Mouse (Mus musculus) lung, postnatal 0 days (tissue): ENCODE results near the gene Gm5868. TPM values are rescaled to one million over a fixed set of nuclear protein-coding genes. Genes with fewer than 3 reads are reported as not detected.
"Not testable (repeated sequence)": the region's sequence is repeated elsewhere in the genome, so short reads cannot be mapped to it uniquely, and the experiment has no call there.

Experiments
- ATAC-seq: fragments of 200-750 bp; cut with Nextera tagmentation; 2 replicates; pipeline ENCODE4 v1.8.0; 2017; ENCODE audit warnings: moderate library complexity
- DNase-seq: peaks from one replicate; pipeline ENCODE4 v3.0.0-alpha.2; 2016; ENCODE audit warnings: low spot score
- H3K27ac ChIP-seq: fragments of 300-500 bp; sonication (generic); 2 replicates; pipeline ENCODE4 v1.5.1; 2014; ENCODE audit warnings: antibody characterized with exemption, mild to moderate bottlenecking, low read length, mixed read lengths
- H3K27me3 ChIP-seq: fragments of 300-500 bp; sonication (generic); replicated peaks from 2 replicates; pipeline ENCODE4 v1.6.1; 2014; ENCODE audit warnings: low read length, mixed read lengths; ENCODE audit not compliant: insufficient read depth
- H3K36me3 ChIP-seq: fragments of 300-500 bp; sonication (generic); 2 replicates; pipeline ENCODE4 v1.6.1; 2014; ENCODE audit warnings: low read length, mixed read lengths; ENCODE audit not compliant: insufficient read depth
- H3K4me1 ChIP-seq: fragments of 300-500 bp; sonication (generic); 2 replicates; pipeline ENCODE4 v1.6.1; 2014; ENCODE audit warnings: antibody characterized with exemption, low read depth, low read length, mixed read lengths; ENCODE audit not compliant: insufficient read depth
- H3K4me2 ChIP-seq: fragments of 300-500 bp; sonication (generic); replicated peaks from 2 replicates; pipeline ENCODE4 v1.6.1; 2014; ENCODE audit warnings: low read depth, mild to moderate bottlenecking, low read length, moderate library complexity, mixed read lengths
- H3K4me3 ChIP-seq: fragments of 300-500 bp; sonication (generic); 2 replicates; pipeline ENCODE4 v1.5.1; 2014; ENCODE audit warnings: low read depth, low read length
- H3K9ac ChIP-seq: fragments of 300-500 bp; sonication (generic); replicated peaks from 2 replicates; pipeline ENCODE4 v1.6.1; 2014; ENCODE audit warnings: low read depth, mild to moderate bottlenecking
- H3K9me3 ChIP-seq: fragments of 300-500 bp; sonication (generic); 2 replicates; pipeline ENCODE4 v1.6.1; 2016; ENCODE audit warnings: low read length, mixed read lengths
- CTCF ChIP-seq: IDR thresholded peaks from 2 replicates; pipeline ENCODE4 v1.5.1; 2016; ENCODE audit warnings: antibody characterized with exemption, mild to moderate bottlenecking
- EP300 ChIP-seq: IDR thresholded peaks from 2 replicates; pipeline ENCODE4 v1.6.1; 2016; ENCODE audit warnings: antibody characterized with exemption, mild to moderate bottlenecking, control low read depth
- WGBS: fragments of 180-500 bp; shearing (Covaris S2); extraction: QIAGEN DNeasy Blood & Tissue Kit; methylation state at CpG from one replicate; pipeline ENCODE4 v1.1.7; 2014; 5-methylcytosine and 5-hydroxymethylcytosine counted together
- polyA plus RNA-seq: library from polyadenylated mRNA; unstranded; fragments of >200 nt; fragmentation: Nextera tagmentation; extraction: Ambion mirVana; gene quantifications from 2 replicates; pipeline ENCODE4 v1.2.1, GENCODE M21; 2015

The Gm5868 gene
- polyA plus RNA-seq, 1 experiment from 2014 or later, result not detected

DNA sequence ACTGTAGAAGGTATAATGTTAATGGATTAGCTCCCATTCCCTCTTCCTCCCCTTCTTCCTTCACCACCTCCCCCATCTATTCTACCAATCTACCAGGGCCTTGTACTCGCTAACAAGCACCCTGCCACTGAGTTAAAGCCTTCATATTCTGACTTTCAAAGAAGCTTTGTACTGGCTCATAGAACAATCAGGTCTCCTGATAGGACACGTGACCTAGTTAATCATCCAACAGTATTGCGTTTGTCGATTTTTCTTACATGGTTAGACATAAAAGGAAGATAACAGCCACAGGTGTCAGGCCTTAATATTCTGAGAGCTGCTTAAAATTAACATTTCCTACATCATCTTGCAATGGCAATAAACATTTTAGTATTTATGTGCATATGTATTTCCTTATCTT, 15.8 kb upstream of the Gm5868 start:
- H3K27ac ChIP-seq, result no peak overlapping the region

DNA sequence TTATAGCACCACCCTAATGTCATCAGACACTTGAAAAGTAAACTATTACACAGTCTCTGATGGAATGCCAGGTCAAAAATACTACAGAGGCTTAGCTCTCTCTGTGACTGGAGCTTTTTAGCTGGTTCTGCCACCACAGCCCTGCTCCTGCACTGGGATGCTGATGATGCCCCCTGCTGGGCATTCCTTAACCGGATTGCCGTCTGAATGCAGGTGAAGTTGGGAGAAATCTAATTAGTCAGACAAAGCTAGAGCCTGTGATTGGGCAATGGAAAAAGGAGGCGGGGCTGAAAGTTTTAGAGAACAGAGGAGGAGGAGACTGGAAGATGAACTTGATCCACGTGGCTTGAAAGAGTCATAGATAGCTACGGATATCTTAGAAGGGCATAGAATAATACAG, 13.7 kb upstream of the Gm5868 start:
- Histone ChIP-seq H3K9ac (no peak overlapping the region), H3K36me3 (no peaks in the 10 kb centered on the region), H3K27me3 (no peaks in the 10 kb centered on the region), H3K4me3 (no peak overlapping the region), H3K4me1 (no peaks in the 10 kb centered on the region), H3K27ac (no peak overlapping the region), H3K4me2 (no peak overlapping the region), H3K9me3 (no peaks in the 10 kb centered on the region)
- 12% methylated on average over 5 of the region's 5 CpGs for WGBS
- DNase-seq, result peak; percentile 63
- peak; percentile 68 for TF ChIP-seq CTCF
- no peak for TF ChIP-seq EP300
- ATAC-seq, result peak; percentile 44

More for the DNA sequence above, 15.8 kb upstream of the Gm5868 start:
- Histone ChIP-seq H3K4me1 (no peaks in the 10 kb centered on the region), H3K9ac (no peak overlapping the region), H3K27me3 (no peaks in the 10 kb centered on the region), H3K36me3 (no peaks in the 10 kb centered on the region), H3K4me2 (no peak overlapping the region), H3K9me3 (no peaks in the 10 kb centered on the region), H3K4me3 (no peak overlapping the region)
- TF ChIP-seq CTCF, result no peak
- no peak for TF ChIP-seq EP300
- no peak for ATAC-seq
- no peak for DNase-seq
- 80% methylated on average over 4 of the region's 4 CpGs for WGBS

DNA sequence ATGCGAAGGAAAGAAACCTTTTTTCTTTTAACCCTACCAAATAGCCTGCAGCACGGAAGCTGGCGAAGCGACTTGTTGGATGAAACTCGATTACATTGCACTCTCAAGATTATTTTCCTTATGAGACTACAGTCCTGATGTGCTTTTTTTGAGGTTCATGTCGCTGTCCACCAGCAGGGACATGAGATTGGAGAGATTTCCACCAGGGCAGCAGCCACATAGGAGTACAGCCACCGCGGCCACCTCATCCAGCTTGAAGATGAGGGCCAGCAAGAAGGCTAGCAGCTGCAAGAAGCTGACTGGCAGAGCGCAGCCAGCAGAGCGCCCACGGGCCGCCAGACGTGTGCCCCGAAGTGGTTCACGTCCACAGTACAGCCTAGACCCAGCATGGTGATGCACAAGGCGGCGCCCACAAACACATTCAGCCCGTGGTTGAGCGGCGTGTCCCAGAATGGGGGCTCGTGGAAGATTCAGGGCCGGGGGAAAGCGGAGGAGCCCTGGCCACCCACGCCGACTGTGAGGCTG, 622 bp downstream of the Gm5868 start:
- 44% methylated on average over 25 of the region's 25 CpGs for WGBS
- not testable (repeated sequence) for H3K4me1 ChIP-seq, H3K27me3 ChIP-seq, H3K27ac ChIP-seq, H3K9me3 ChIP-seq, H3K9ac ChIP-seq, DNase-seq, H3K36me3 ChIP-seq
- H3K4me2 ChIP-seq, result peak overlapping the region; percentile 59
- 0 out of 2 replicates have a peak, but pooled peaks have one; percentile 12 for ATAC-seq
- H3K4me3 ChIP-seq, result peak overlapping the region; percentile 31

DNA sequence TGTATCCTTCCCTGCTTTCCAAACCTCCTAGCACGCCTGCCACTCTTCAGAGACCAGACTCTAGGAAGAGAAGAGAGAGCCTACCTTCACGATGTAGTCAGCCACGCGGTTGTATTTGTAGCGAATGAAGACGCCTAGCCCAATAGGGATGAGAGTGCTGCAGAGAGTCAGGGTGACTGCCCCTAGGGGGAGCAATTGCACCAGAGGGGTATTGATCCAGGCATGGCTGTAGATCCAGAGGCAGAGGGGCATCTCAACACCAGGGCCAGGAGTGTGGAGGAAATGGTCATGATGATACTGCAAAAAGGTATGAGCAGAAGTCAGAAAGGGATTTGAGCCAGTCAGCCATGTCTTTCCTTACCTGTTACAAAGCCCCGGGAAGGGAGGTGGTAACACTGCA, 1.2 kb downstream of the Gm5868 start:
- H3K27ac ChIP-seq, H3K4me3 ChIP-seq, H3K27me3 ChIP-seq, H3K9me3 ChIP-seq, H3K9ac ChIP-seq, ATAC-seq, H3K36me3 ChIP-seq, H3K4me2 ChIP-seq, DNase-seq, H3K4me1 ChIP-seq: not testable (repeated sequence)
- 55% methylated on average over 7 of the region's 7 CpGs for WGBS
- peak; percentile 51 for TF ChIP-seq CTCF

DNA sequence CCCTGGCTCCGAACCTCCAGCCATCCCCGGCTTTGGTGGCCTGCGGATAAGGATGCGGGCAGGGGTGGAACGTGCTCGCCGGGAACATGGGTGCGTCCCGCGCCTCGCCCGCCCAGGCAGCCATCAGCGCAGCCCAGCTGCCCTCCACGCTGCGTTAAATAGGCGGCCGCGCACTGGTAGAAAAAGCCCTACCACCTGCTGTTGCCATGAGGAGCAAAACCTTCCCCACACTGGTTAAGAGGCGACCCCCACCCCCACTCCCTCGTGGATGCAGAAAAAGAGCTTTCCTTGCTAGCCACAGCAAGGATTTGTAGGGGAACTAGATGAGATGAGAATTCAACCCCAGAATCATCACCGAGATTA, 6.4 kb downstream of the Gm5868 start, which contains the start of gene Zar1:
Gene Zar1 (minus strand): TSS at position 285 of the 363 bp plus-strand sequence.
- ATAC-seq, H3K27me3 ChIP-seq, H3K9me3 ChIP-seq, H3K4me1 ChIP-seq, H3K36me3 ChIP-seq, H3K27ac ChIP-seq, DNase-seq, H3K9ac ChIP-seq: not testable (repeated sequence)
- Histone ChIP-seq H3K4me3 (peak within 1 kb of the TSS; percentile 28), H3K4me2 (peak within 1 kb of the TSS; percentile 64)
- 8% methylated on average over 14 of the region's 21 CpGs for WGBS

DNA sequence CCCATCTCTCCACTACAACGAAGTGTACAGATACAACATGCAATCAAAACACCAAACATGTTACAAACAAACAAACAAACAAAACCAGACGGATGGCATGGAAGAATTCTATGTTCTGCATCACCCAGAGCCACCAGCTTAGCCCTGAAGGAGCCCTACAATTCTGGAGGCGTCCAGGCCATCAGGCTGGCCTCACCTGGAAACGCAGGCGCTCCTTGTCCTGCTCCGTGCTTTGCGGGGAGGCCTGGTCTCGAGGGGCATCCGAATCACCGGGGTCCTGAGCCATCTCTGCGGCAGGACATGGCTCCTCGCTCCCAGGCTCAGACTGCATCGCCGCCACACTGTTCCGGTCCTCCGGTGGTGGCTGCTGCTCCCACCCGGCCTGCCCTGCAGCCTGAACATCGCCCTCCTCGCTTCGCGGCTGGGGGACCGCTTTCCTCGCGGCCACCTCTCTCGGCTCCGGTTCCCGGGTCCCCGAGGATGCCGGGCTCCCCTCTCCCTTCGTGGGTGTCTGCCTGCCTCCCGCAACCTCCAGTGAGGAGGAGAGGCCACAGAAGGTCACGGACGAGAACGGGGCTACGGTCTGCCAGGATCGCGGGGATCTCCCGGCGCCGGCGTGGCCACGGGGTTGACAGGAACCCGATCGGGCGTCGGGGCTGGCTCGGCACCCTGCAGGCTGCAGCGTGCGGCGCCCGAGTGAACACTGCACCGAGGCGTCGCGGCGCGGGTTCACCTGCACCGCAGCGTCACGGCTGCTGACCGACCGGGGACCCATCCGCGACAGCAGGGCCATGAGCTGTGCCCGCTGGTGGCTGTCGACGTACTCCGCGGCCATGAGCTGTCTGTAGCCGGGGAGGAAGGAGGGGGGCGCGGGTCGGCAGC, 7.0 kb downstream of the Gm5868 start:
- 4% methylated on average over 51 of the region's 73 CpGs for WGBS
- ATAC-seq, result peak; percentile 55
- not testable (repeated sequence) for DNase-seq

DNA sequence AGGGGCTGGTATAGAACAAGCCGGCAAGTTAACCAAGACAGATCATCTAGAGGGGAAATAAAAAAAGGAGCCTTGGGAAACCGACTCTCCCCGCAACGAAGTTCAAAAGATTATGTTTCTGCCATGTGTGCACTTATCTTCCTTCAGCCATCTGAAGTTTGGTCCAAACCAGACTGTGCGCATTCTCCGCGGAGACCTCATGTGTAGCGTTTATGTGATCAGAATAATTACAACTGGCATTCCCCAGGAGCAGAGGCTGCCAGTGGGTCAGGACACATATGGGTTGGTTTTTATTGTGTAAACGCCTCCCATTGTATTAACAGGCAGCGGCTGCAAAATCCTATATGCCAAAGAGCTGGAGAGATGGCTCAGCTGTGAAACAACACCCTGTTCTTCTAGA, 7.8 kb downstream of the Gm5868 start:
- not testable (repeated sequence) for H3K27me3 ChIP-seq, H3K36me3 ChIP-seq, ATAC-seq, H3K4me3 ChIP-seq, H3K4me2 ChIP-seq, H3K4me1 ChIP-seq, H3K27ac ChIP-seq, H3K9ac ChIP-seq, H3K9me3 ChIP-seq, DNase-seq
- WGBS, result 66% methylated on average over 10 of the region's 10 CpGs

More for the DNA sequence above, 7.0 kb downstream of the Gm5868 start:
- H3K36me3 ChIP-seq, H3K9me3 ChIP-seq, H3K27me3 ChIP-seq, H3K9ac ChIP-seq, H3K27ac ChIP-seq, H3K4me1 ChIP-seq: not testable (repeated sequence)
- Histone ChIP-seq H3K4me2 (peak overlapping the region; percentile 64), H3K4me3 (peak overlapping the region; percentile 28)
